Mouse (Mus musculus) MEL (cell line): ENCODE results near the gene Mef2d. TPM values are rescaled to one million over a fixed set of nuclear protein-coding genes. Genes with fewer than 3 reads are reported as not detected.

Source experiments
- DNase-seq: peaks from one replicate; pipeline ENCODE4 v3.0.0; 2011; ENCODE audit warnings: low read depth, low spot score
- H3K27ac ChIP-seq: 2 replicates; pipeline ENCODE4 v1.5.1; 2012; ENCODE audit warnings: low read depth, mild to moderate bottlenecking, control low read depth, low read length, moderate library complexity; ENCODE audit not compliant: control insufficient read depth
- H3K27me3 ChIP-seq, 2 experiments: fragments of 150-350 bp in 1 of 2; sonication (generic) in 1 of 2; 2 replicates each; pipeline ENCODE4 v1.6.1; 2012; ENCODE audit warnings: low read length in 2 of 2, mild to moderate bottlenecking in 2 of 2, improper control_type of control experiment in 1 of 2, moderate library complexity in 1 of 2; ENCODE audit not compliant: insufficient read depth in 2 of 2, control insufficient read depth in 1 of 2
- H3K36me3 ChIP-seq, 2 experiments: 2 replicates each; pipeline ENCODE4 v1.6.1; 2012 to 2014; ENCODE audit warnings: low read length in 2 of 2, improper control_type of control experiment in 1 of 2, inconsistent platforms in 1 of 2, mild to moderate bottlenecking in 1 of 2; ENCODE audit not compliant: insufficient read depth in 2 of 2, control insufficient read depth in 1 of 2
- H3K4me1 ChIP-seq, 2 experiments: fragments of 150-350 bp in 1 of 2; sonication (generic) in 1 of 2; 2 replicates each; pipeline ENCODE4 v1.6.1; 2012; ENCODE audit warnings: low read length in 2 of 2, improper control_type of control experiment in 1 of 2, mild to moderate bottlenecking in 1 of 2; ENCODE audit not compliant: insufficient read depth in 2 of 2, control insufficient read depth in 1 of 2
- H3K4me3 ChIP-seq, 2 experiments: fragments of 150-350 bp in 1 of 2; sonication (generic) in 1 of 2; 2 replicates each; pipeline ENCODE4 v1.5.1; 2012; ENCODE audit warnings: low read depth in 2 of 2, low read length in 2 of 2, mild to moderate bottlenecking in 2 of 2, moderate library complexity in 2 of 2, control low read depth in 1 of 2, improper control_type of control experiment in 1 of 2; ENCODE audit not compliant: control insufficient read depth in 1 of 2, insufficient read depth in 1 of 2
- H3K79me2 ChIP-seq: 2 replicates; pipeline ENCODE4 v1.6.1; 2012; ENCODE audit warnings: mild to moderate bottlenecking, low read length, moderate library complexity; ENCODE audit not compliant: control insufficient read depth, poor library complexity, insufficient read depth
- H3K9ac ChIP-seq: 2 replicates; pipeline ENCODE4 v1.6.1; 2012; ENCODE audit warnings: low read depth, mild to moderate bottlenecking, control low read depth, low read length, moderate library complexity; ENCODE audit not compliant: control insufficient read depth, poor library complexity, severe bottlenecking
- H3K9me3 ChIP-seq: fragments of 150-350 bp; sonication (generic); replicated peaks from 2 replicates; pipeline ENCODE4 v1.6.1; 2012; ENCODE audit warnings: mild to moderate bottlenecking, low read length, improper control_type of control experiment, moderate library complexity; ENCODE audit not compliant: insufficient read depth
- BHLHE40 ChIP-seq: IDR thresholded peaks from 2 replicates; pipeline ENCODE4 v1.6.1; 2012; ENCODE audit warnings: low read depth, mild to moderate bottlenecking, inconsistent platforms, low read length, improper control_type of control experiment, borderline replicate concordance
- CHD1 ChIP-seq: IDR thresholded peaks from 2 replicates; pipeline ENCODE4 v1.6.1; 2012; ENCODE audit warnings: low read depth, mild to moderate bottlenecking, inconsistent platforms, low read length, improper control_type of control experiment
- E2F4 ChIP-seq: IDR thresholded peaks from 2 replicates; pipeline ENCODE4 v1.6.1; 2011; ENCODE audit warnings: low read depth, low read length, improper control_type of control experiment, borderline replicate concordance
- GABPA ChIP-seq: IDR thresholded peaks from 2 replicates; pipeline ENCODE4 v1.6.1; 2012; ENCODE audit warnings: low read depth, mild to moderate bottlenecking, inconsistent platforms, low read length, improper control_type of control experiment, moderate library complexity
- HCFC1 ChIP-seq: IDR thresholded peaks from 2 replicates; pipeline ENCODE4 v1.6.1; 2012; ENCODE audit warnings: low read depth, mild to moderate bottlenecking, inconsistent platforms, low read length, improper control_type of control experiment, moderate library complexity
- KAT2A ChIP-seq: conservative IDR thresholded peaks from 2 replicates; pipeline ENCODE4 v1.6.1; 2012; ENCODE audit warnings: low read depth, low read length, improper control_type of control experiment, inconsistent platforms
- MAZ ChIP-seq: IDR thresholded peaks from 2 replicates; pipeline ENCODE4 v1.6.1; 2012; ENCODE audit warnings: low read depth, mild to moderate bottlenecking, inconsistent platforms, low read length, improper control_type of control experiment
- MXI1 ChIP-seq: IDR thresholded peaks from 2 replicates; pipeline ENCODE4 v1.6.1; 2011; ENCODE audit warnings: mild to moderate bottlenecking, low read depth, low read length, improper control_type of control experiment
- POLR2AphosphoS2 ChIP-seq: IDR thresholded peaks from 2 replicates; pipeline ENCODE4 v1.6.1; 2011; ENCODE audit warnings: low read length, improper control_type of control experiment
- POLR2AphosphoS5 ChIP-seq: IDR thresholded peaks from 2 replicates; pipeline ENCODE4 v1.6.1; 2012; ENCODE audit warnings: low read depth, borderline replicate concordance, mild to moderate bottlenecking, inconsistent platforms, low read length, moderate library complexity, mixed read lengths
- RAD21 ChIP-seq: IDR thresholded peaks from 2 replicates; pipeline ENCODE4 v1.6.1; 2011; ENCODE audit warnings: mild to moderate bottlenecking, low read depth, low read length, improper control_type of control experiment
- RCOR1 ChIP-seq: IDR thresholded peaks from 2 replicates; pipeline ENCODE4 v1.6.1; 2012; ENCODE audit warnings: low read depth, mild to moderate bottlenecking, inconsistent platforms, low read length, improper control_type of control experiment
- SMC3 ChIP-seq: IDR thresholded peaks from 2 replicates; pipeline ENCODE4 v1.6.1; 2011; ENCODE audit warnings: low read depth, low read length, improper control_type of control experiment
- TAL1 ChIP-seq: IDR thresholded peaks from 2 replicates; pipeline ENCODE4 v1.6.1; 2012; ENCODE audit warnings: mild to moderate bottlenecking, inconsistent platforms, low read length, moderate library complexity, mixed read lengths
- TBP ChIP-seq: IDR thresholded peaks from 2 replicates; pipeline ENCODE4 v1.8.0; 2011; ENCODE audit warnings: low read depth, low read length, improper control_type of control experiment
- UBTF ChIP-seq: IDR thresholded peaks from 2 replicates; pipeline ENCODE4 v1.6.1; 2012; ENCODE audit warnings: low read depth, mild to moderate bottlenecking, inconsistent platforms, low read length, improper control_type of control experiment, moderate library complexity, borderline replicate concordance; ENCODE audit not compliant: insufficient read depth
- USF2 ChIP-seq, 2 experiments: IDR thresholded peaks; 2 replicates each; pipeline ENCODE4 v1.6.1; 2011 to 2012; ENCODE audit warnings: improper control_type of control experiment in 2 of 2, low read length in 2 of 2, borderline replicate concordance in 1 of 2, inconsistent platforms in 1 of 2, low read depth in 1 of 2, mild to moderate bottlenecking in 1 of 2; ENCODE audit not compliant: insufficient read depth in 1 of 2
- ZC3H11A ChIP-seq: IDR thresholded peaks from 2 replicates; pipeline ENCODE4 v1.6.1; 2012; ENCODE audit warnings: low read depth, mild to moderate bottlenecking, inconsistent platforms, low read length, improper control_type of control experiment
- ZNF384 ChIP-seq: IDR thresholded peaks from 2 replicates; pipeline ENCODE4 v1.6.1; 2012; ENCODE audit warnings: low read depth, mild to moderate bottlenecking, inconsistent platforms, low read length, improper control_type of control experiment
- polyA plus RNA-seq, 2 experiments: library from polyadenylated mRNA; stranded (reverse) in 1 of 2; unstranded in 1 of 2; fragments of >175 nt in 1 of 2; fragments of >200 nt in 1 of 2; gene quantifications; 2 replicates each; pipeline versions ENCODE4 v1.2.1 to v1.2.4; 2012; ENCODE audit warnings: low replicate concordance in 2 of 2, low read depth in 1 of 2; ENCODE audit not compliant: insufficient read length in 2 of 2, insufficient read depth in 1 of 2, missing spikeins in 1 of 2
- total RNA-seq: library from RNA; depleted of rRNA; stranded (reverse); fragments of 300-350 nt; gene quantifications from 2 replicates; pipeline ENCODE4 v1.2.3, GENCODE M21; 2012

Gene Mef2d
- total and polyA plus RNA-seq, 3 experiments, result 16.9 to 117 (median 71.4) TPM

- Histone ChIP-seq H3K9me3 (no peaks in the 10 kb centered on the region), H3K9ac (no peak overlapping the region), H3K4me1 (peaks cover 0 to 3% of the 10 kb centered on the region in 2 experiments; a peak in 3 of 4 replicates), H3K79me2 (no peaks in the 10 kb centered on the region), H3K27me3 (peaks cover 6 to 16% of the 10 kb centered on the region in 2 experiments), H3K27ac (no peak overlapping the region), H3K4me3 (no peak overlapping the region), H3K36me3 (no peaks in the 10 kb centered on the region; a peak in 1 of 4 replicates)
- no peak for DNase-seq
- TF ChIP-seq KAT2A, result no peak
- no peak for TF ChIP-seq ZC3H11A
- no peak for TF ChIP-seq TAL1
- no peak for TF ChIP-seq SMC3
- no peak for TF ChIP-seq E2F4
- TF ChIP-seq ZNF384, result no peak
Measured at GRCm38 (mm10) chr3:88205563-88206491, 63.7 kb downstream of the Mef2d start.

- Histone ChIP-seq H3K9me3 (no peaks in the 10 kb centered on the region), H3K36me3 (no peaks in the 10 kb centered on the region; a peak in 1 of 4 replicates), H3K4me3 (no peak overlapping the region), H3K27ac (no peak overlapping the region), H3K27me3 (peaks cover 6 to 16% of the 10 kb centered on the region in 2 experiments), H3K9ac (no peak overlapping the region), H3K4me1 (peaks cover 0 to 3% of the 10 kb centered on the region in 2 experiments; a peak in 3 of 4 replicates), H3K79me2 (no peaks in the 10 kb centered on the region)
- no peak for TF ChIP-seq TBP
- TF ChIP-seq BHLHE40, result no peak
- TF ChIP-seq ZC3H11A, result no peak
- TF ChIP-seq POLR2AphosphoS5, result no peak
- no peak for TF ChIP-seq GABPA
- no peak for TF ChIP-seq RCOR1
- TF ChIP-seq MXI1, result no peak
- TF ChIP-seq HCFC1, result no peak
- TF ChIP-seq MAZ, result no peak
- TF ChIP-seq USF2 (IDR thresholded peaks at IDR 0.05; ENCODE audit: borderline replicate concordance in 1 of 2, insufficient read depth in 1 of 2, low read depth in 1 of 2, low read length in 2 of 2), result no peak
- no peak for TF ChIP-seq RAD21
- no peak for TF ChIP-seq POLR2AphosphoS2
- TF ChIP-seq UBTF, result no peak
- TF ChIP-seq CHD1, result no peak
- no peak for DNase-seq
Measured at GRCm38 (mm10) chr3:88206500-88206899, 64.3 kb downstream of the Mef2d start.
